Mouse (Mus musculus) heart, embryonic 16.5 days (tissue): ENCODE measurements around the gene Acvrl1. TPM values are rescaled to one million over a fixed set of nuclear protein-coding genes. Genes with fewer than 3 reads are reported as not detected.

Experiments
- ATAC-seq: fragments of 200-750 bp; cut with Nextera tagmentation; replicated peaks from 2 replicates; pipeline ENCODE4 v1.8.0; 2017; ENCODE audit warnings: moderate number of reproducible peaks; ENCODE audit not compliant: insufficient read depth, low FRiP score; ENCODE audit errors: extremely low read depth
- H3K27ac ChIP-seq: fragments of 300-500 bp; sonication (generic); 2 replicates; pipeline ENCODE4 v1.5.1; 2014; ENCODE audit warnings: mild to moderate bottlenecking, low read length, control low read depth, moderate library complexity
- H3K27me3 ChIP-seq: fragments of 300-500 bp; sonication (generic); 2 replicates; pipeline ENCODE4 v1.6.1; 2014; ENCODE audit warnings: low read length, mixed read lengths; ENCODE audit not compliant: control insufficient read depth, insufficient read depth
- H3K36me3 ChIP-seq: fragments of 300-500 bp; sonication (generic); 2 replicates; pipeline ENCODE4 v1.6.1; 2014; ENCODE audit not compliant: control insufficient read depth, insufficient read depth
- H3K4me1 ChIP-seq: fragments of 300-500 bp; sonication (generic); 2 replicates; pipeline ENCODE4 v1.6.1; 2014; ENCODE audit warnings: low read length, mixed read lengths; ENCODE audit not compliant: control insufficient read depth, insufficient read depth
- H3K4me2 ChIP-seq: fragments of 300-500 bp; sonication (generic); 2 replicates; pipeline ENCODE4 v1.6.1; 2014; ENCODE audit warnings: low read depth, mild to moderate bottlenecking, control low read depth, low read length
- H3K4me3 ChIP-seq: fragments of 300-500 bp; sonication (generic); 2 replicates; pipeline ENCODE4 v1.5.1; 2014; ENCODE audit warnings: mild to moderate bottlenecking, control low read depth, low read length
- H3K9ac ChIP-seq: fragments of 300-500 bp; sonication (generic); 2 replicates; pipeline ENCODE4 v1.6.1; 2014; ENCODE audit warnings: low read length, control low read depth
- H3K9me3 ChIP-seq: fragments of 300-500 bp; sonication (generic); replicated peaks from 2 replicates; pipeline ENCODE4 v1.6.1; 2016; ENCODE audit warnings: low read length; ENCODE audit not compliant: control insufficient read depth
- WGBS: fragments of 180-500 bp; shearing (Covaris S2); extraction: QIAGEN DNeasy Blood & Tissue Kit; methylation state at CpG from one replicate; pipeline ENCODE4 v1.1.7; 2014; 5-methylcytosine and 5-hydroxymethylcytosine counted together
- polyA plus RNA-seq: library from polyadenylated mRNA; unstranded; fragments of >200 nt; fragmentation: Nextera tagmentation; extraction: Ambion mirVana; gene quantifications from 2 replicates; pipeline ENCODE4 v1.2.1, GENCODE M21; 2015

Gene Acvrl1
- polyA plus RNA-seq, 1 experiment from 2014 or later: 14.7 TPM

DNA sequence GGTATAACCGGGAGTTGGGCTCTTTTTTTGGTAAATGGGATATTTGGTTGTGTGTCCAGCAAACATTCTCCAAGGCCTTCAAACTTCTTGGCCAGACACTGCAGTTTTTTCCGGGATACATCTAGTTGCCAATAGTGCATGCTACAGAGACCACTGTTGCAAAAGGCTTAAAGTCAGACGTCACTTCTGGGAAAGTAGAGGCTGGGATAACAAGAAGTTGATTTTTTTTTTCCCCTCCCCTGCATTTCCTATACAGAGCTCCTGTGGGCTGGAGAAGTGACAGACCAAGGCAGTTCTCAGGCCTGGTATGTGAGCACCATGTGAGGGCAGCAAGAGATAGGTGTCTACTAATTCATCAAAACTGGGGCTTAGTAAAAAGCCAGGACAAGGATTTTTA lies 48.0 kb downstream of the Acvrl1 start:
- peak overlapping the region; percentile 78 for H3K4me2 ChIP-seq
- H3K9ac ChIP-seq: peak overlapping the region; percentile 96; the same call in 1 of the 2 replicates
- peak overlapping the region; percentile 89 for H3K27ac ChIP-seq
- ATAC-seq: no peak
- H3K36me3 ChIP-seq: no peaks in the 10 kb centered on the region
- H3K4me3 ChIP-seq: peak overlapping the region; percentile 79; the same call in 1 of the 2 replicates
- 26% methylated on average over 3 of the region's 3 CpGs for WGBS
- no peaks in the 10 kb centered on the region for H3K9me3 ChIP-seq
- H3K27me3 ChIP-seq: no peaks in the 10 kb centered on the region
- peaks cover 59% of the 10 kb centered on the region for H3K4me1 ChIP-seq

DNA sequence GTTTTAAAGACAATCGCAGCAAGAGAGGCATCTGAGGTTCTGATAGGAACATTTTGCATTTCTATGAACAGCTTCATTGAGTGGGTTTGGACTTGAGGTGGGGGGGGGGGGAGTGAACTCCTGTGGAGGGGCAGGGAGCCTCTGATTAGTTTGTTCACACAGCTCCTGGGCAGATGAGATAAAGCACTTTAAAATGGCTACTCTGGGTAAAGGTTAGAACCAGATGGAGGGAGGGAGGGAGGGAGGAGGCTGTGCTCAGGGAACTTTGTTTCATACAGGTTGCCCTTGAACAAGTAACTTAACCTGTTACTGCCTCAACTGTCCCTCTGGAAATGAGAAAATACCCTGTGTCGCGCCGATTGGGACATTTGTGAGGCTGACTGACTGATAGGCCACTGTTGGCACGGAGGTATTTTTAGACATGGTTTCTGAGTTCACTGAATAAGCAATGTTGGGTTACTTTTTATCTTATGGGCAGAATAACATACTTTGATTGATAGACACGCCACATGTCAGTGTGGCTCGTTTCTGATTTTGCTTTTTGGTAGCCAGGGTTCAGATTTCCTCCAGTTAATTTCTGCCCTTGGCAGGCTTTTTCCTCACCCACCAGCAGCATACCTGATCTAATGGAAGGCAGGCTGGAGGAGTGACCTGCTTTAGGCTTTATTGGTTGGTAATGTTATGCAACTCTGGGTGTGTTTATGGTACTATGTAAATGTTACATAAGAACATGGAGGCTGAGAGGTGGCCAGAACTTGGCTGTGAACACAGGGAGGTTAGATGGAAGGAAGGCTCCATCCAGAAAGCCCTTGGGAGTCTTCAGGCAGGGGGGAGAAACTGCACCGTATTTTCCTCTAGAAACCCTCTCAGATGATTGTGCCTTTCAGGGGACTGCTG lies 48.7 kb downstream of the Acvrl1 start:
- H3K4me2 ChIP-seq: peak overlapping the region; percentile 78
- H3K4me3 ChIP-seq: peak overlapping the region; percentile 6; the same call in 1 of the 2 replicates
- no peaks in the 10 kb centered on the region for H3K36me3 ChIP-seq
- peak overlapping the region; percentile 89 for H3K27ac ChIP-seq
- H3K9ac ChIP-seq: peak overlapping the region; percentile 50; the same call in 1 of the 2 replicates
- H3K9me3 ChIP-seq: no peaks in the 10 kb centered on the region
- H3K4me1 ChIP-seq: peaks cover 64% of the 10 kb centered on the region
- WGBS: 27% methylated on average over 8 of the region's 8 CpGs
- no peak for ATAC-seq
- H3K27me3 ChIP-seq: no peaks in the 10 kb centered on the region

DNA sequence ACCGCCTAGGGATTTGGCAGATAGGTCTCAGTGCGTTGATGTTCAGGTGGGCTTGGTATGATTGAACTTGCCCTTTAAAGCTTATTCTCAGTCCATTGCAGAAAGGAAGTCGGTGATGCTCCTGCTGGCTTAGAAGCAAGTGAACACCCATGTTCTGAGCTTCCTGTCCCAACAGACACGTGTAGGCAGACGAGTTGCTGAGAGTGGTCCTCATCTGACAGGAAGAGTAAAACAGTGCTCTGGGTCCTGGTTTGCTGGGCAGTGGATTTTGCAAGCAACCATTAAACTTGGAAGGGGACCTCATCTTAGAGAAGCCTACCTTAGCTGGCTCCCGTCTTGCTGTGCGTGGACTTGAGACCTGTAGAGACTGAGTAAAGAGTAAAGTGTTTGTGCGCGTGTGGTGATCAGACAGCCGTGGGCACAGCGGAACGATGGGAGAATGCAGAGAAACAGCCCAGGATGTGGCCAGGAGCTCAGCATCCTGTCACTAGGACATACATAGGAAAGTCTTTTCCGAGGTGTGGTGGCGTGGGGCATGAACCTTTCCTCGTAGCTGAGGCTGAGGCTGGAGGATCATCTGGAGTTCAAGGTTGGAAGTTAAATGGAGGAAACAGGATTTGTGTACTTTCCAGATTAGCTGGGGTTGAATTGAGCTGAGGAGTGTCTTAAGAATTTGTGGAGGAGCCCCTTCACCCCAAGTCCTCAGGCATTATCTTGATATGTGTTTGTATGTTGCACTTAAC lies 52.2 kb downstream of the Acvrl1 start:
- no peak overlapping the region for H3K4me2 ChIP-seq
- no peaks in the 10 kb centered on the region for H3K27me3 ChIP-seq
- ATAC-seq: no peak
- H3K4me3 ChIP-seq: no peak overlapping the region
- 64% methylated on average over 15 of the region's 15 CpGs for WGBS
- no peaks in the 10 kb centered on the region for H3K9me3 ChIP-seq
- no peak overlapping the region for H3K9ac ChIP-seq
- H3K4me1 ChIP-seq: peaks cover 57% of the 10 kb centered on the region
- no peak overlapping the region for H3K27ac ChIP-seq
- H3K36me3 ChIP-seq: no peaks in the 10 kb centered on the region

DNA sequence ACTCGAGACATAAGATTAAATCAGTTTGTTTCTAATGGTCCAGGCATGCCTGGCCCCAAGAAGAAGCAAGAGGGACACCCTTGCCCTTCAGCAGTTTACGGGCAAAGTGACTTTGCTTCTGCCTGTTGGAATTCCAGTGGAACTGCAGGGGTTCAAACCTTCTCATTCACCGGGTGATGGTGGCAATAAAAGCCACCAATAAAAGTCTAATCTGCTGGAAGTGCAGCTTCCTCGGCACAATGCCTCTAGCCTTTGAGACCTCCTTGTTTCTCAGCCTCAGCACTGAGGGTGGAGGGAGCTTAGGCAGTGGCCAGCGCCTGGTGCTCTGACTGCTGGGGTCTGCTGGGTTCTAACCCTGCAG lies 52.8 kb downstream of the Acvrl1 start:
- Histone ChIP-seq H3K27ac (0 out of 2 replicates have a peak overlapping the region, but pooled peaks have one; percentile 6), H3K4me2 (no peak overlapping the region), H3K36me3 (no peaks in the 10 kb centered on the region), H3K4me3 (no peak overlapping the region), H3K9ac (no peak overlapping the region), H3K9me3 (no peaks in the 10 kb centered on the region), H3K4me1 (peaks cover 52% of the 10 kb centered on the region), H3K27me3 (no peaks in the 10 kb centered on the region)
- 47% methylated on average over 5 of the region's 5 CpGs for WGBS
- ATAC-seq: no peak

DNA sequence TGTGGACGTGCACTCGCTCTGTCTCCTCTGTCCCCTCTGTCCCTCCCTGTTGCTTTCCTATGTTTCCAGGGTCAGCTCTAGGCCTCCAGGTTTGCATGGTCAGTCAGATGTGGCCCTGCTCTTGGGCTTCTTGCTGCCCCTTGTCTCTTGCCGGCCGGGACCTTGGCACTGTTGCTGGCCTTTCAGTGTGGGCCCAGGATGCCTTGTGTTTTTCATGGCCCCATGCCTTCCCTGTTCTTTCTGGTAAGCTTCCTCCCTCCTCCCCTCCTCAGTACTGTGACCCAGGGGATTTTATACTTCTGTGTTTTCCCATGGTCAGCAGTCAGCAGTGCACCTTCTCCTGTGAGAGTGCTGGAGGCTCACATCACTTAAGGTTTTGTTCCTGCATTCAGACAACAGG lies 53.2 kb downstream of the Acvrl1 start:
- Histone ChIP-seq H3K4me2 (no peak overlapping the region), H3K4me1 (peaks cover 48% of the 10 kb centered on the region)
- WGBS: 44% methylated on average over 4 of the region's 4 CpGs

DNA sequence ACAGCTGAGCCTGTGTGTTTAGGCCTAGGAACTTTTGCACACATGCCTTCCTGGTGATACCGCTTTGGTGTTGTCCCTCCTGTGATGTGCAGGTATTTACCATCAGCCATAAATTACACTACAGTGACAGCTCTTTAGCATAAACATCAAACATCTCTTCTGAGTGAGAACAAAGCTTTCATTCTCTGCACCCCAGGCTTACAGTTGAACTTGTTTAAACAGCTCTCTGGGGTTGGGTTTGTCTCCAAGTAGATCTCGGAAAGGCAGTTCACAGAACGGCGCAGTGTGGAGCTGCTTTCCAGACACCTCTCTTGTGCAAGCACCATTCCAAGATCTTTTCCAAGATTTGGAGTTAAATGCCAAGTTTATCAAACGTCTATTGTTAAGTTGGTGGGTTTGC lies 54.4 kb downstream of the Acvrl1 start:
- no peaks in the 10 kb centered on the region for H3K36me3 ChIP-seq
- H3K4me3 ChIP-seq: no peak overlapping the region
- H3K9me3 ChIP-seq: no peaks in the 10 kb centered on the region
- H3K27ac ChIP-seq: no peak overlapping the region
- no peak overlapping the region for H3K9ac ChIP-seq
- no peaks in the 10 kb centered on the region for H3K27me3 ChIP-seq
- H3K4me1 ChIP-seq: peaks cover 40% of the 10 kb centered on the region
- WGBS: 67% methylated on average over 5 of the region's 5 CpGs
- H3K4me2 ChIP-seq: no peak overlapping the region
- no peak for ATAC-seq

More for the DNA sequence above, 53.2 kb downstream of the Acvrl1 start:
- no peaks in the 10 kb centered on the region for H3K36me3 ChIP-seq
- ATAC-seq: no peak
- H3K9ac ChIP-seq: no peak overlapping the region
- H3K27ac ChIP-seq: 0 out of 2 replicates have a peak overlapping the region, but pooled peaks have one; percentile 6
- H3K27me3 ChIP-seq: no peaks in the 10 kb centered on the region
- H3K4me3 ChIP-seq: no peak overlapping the region
- no peaks in the 10 kb centered on the region for H3K9me3 ChIP-seq

DNA sequence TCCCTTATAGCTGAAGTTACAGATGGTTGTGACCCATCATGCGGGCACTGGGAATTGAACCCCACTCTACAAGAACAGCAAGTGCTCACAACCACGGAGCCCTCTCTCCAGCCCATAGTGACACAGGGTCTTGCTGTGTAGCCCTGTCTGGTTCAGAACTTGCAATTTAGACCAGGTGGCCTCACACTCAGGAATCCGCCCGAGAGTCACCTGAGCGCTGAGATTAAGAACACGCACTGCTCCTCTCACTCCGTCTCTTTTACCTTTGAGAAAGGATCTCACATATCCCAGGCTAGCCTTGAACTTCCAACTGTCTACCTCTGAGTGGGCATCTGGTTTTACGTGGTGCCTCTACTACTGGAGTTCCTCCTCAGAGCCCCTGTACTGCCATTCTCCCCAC lies 56.0 kb downstream of the Acvrl1 start:
- H3K27ac ChIP-seq: no peak overlapping the region
- WGBS: 93% methylated on average over 8 of the region's 8 CpGs
- H3K27me3 ChIP-seq: no peaks in the 10 kb centered on the region
- H3K9me3 ChIP-seq: no peaks in the 10 kb centered on the region
- no peak overlapping the region for H3K9ac ChIP-seq
- ATAC-seq: no peak
- no peaks in the 10 kb centered on the region for H3K36me3 ChIP-seq
- no peak overlapping the region for H3K4me3 ChIP-seq
- H3K4me1 ChIP-seq: peaks cover 30% of the 10 kb centered on the region
- no peak overlapping the region for H3K4me2 ChIP-seq

DNA sequence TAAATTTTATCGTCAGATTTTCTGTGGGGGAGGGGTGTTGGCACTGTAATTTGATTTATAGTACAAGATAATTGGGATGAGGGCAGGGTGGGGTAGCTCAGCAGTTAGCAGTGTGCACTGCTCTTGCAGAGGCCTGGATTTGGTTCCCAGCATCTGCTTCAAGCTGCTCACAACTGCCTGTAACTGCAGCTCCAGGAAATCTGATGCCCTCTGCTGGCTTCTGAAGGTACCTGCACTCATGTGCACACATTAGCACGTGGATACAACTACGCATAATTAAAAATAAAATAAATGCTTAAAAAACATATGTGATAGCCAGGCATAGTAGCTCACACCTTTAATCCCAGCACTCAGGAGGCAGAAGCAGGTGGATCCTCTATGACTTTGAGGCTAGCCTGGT lies 57.2 kb downstream of the Acvrl1 start:
- ATAC-seq: no peak
- H3K27ac ChIP-seq: no peak overlapping the region
- no peaks in the 10 kb centered on the region for H3K9me3 ChIP-seq
- H3K4me2 ChIP-seq: no peak overlapping the region
- H3K4me3 ChIP-seq: no peak overlapping the region
- peaks cover 32% of the 10 kb centered on the region for H3K4me1 ChIP-seq
- 93% methylated on average over 3 of the region's 3 CpGs for WGBS
- H3K36me3 ChIP-seq: no peaks in the 10 kb centered on the region
- H3K27me3 ChIP-seq: no peaks in the 10 kb centered on the region
- H3K9ac ChIP-seq: no peak overlapping the region

DNA sequence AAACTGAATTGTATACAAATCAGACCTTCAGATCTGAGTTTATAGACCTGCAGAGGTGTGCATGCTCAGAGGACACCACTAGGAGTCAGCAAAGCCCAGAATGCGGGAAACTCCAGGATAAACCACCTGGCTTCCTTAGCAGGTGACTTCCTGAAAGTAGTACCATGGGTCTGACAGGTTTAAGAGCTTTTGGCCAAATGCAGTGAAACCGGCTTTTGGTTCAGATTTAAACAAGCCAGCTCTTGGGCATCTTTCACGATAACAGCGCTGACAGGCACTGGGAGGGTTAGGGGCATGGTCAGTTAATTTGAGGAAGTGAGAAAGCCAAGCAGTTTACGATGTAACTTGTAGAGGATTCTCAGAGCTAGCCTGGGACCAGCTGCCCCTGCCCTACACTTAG lies 59.6 kb downstream of the Acvrl1 start:
- H3K27ac ChIP-seq: no peak overlapping the region
- no peak overlapping the region for H3K4me3 ChIP-seq
- no peaks in the 10 kb centered on the region for H3K9me3 ChIP-seq
- no peaks in the 10 kb centered on the region for H3K27me3 ChIP-seq
- whole genome bisulfite sequencing: 68% methylated on average over 5 of the region's 5 CpGs
- no peak for ATAC-seq
- H3K36me3 ChIP-seq: no peaks in the 10 kb centered on the region
- H3K4me1 ChIP-seq: peaks cover 42% of the 10 kb centered on the region
- H3K9ac ChIP-seq: no peak overlapping the region
- no peak overlapping the region for H3K4me2 ChIP-seq
